Mouse (Mus musculus) stomach, embryonic 14.5 days (tissue): ENCODE data around the gene 6030445D17Rik. TPM values are rescaled to one million over a fixed set of nuclear protein-coding genes. Genes with fewer than 3 reads are reported as not detected.

Experiments
- ATAC-seq: fragments of 200-750 bp; cut with Nextera tagmentation; 2 replicates; pipeline ENCODE4 v1.8.0; 2017; ENCODE audit warnings: low read depth, moderate TSS enrichment; ENCODE audit not compliant: insufficient number of reproducible peaks, insufficient read depth, low FRiP score
- H3K27ac ChIP-seq: fragments of 300-500 bp; sonication (generic); 2 replicates; pipeline ENCODE4 v1.5.1; 2014; ENCODE audit warnings: mild to moderate bottlenecking, low read length, moderate library complexity, mixed read lengths
- H3K27me3 ChIP-seq: fragments of 300-500 bp; sonication (generic); 2 replicates; pipeline ENCODE4 v1.6.1; 2014; ENCODE audit warnings: low read length, control low read depth, mixed read lengths; ENCODE audit not compliant: control insufficient read depth, insufficient read depth
- H3K36me3 ChIP-seq: fragments of 300-500 bp; sonication (generic); 2 replicates; pipeline ENCODE4 v1.6.1; 2014; ENCODE audit warnings: mild to moderate bottlenecking, control low read depth, low read length, moderate library complexity, mixed read lengths; ENCODE audit not compliant: control insufficient read depth, insufficient read depth
- H3K4me1 ChIP-seq: fragments of 300-500 bp; sonication (generic); 2 replicates; pipeline ENCODE4 v1.6.1; 2014; ENCODE audit warnings: low read length, control low read depth, mixed read lengths; ENCODE audit not compliant: control insufficient read depth, insufficient read depth
- H3K4me2 ChIP-seq: fragments of 300-500 bp; sonication (generic); replicated peaks from 2 replicates; pipeline ENCODE4 v1.6.1; 2014; ENCODE audit warnings: low read depth, low read length, control low read depth
- H3K4me3 ChIP-seq: fragments of 300-500 bp; sonication (generic); 2 replicates; pipeline ENCODE4 v1.5.1; 2014; ENCODE audit warnings: low read depth, low read length, control low read depth
- H3K9ac ChIP-seq: fragments of 300-500 bp; sonication (generic); replicated peaks from 2 replicates; pipeline ENCODE4 v1.6.1; 2014; ENCODE audit warnings: low read depth, mild to moderate bottlenecking, control low read depth, low read length, moderate library complexity, mixed read lengths
- H3K9me3 ChIP-seq: fragments of 300-500 bp; sonication (generic); 2 replicates; pipeline ENCODE4 v1.6.1; 2016; ENCODE audit warnings: low read depth, low read length, control low read depth; ENCODE audit not compliant: control insufficient read depth
- WGBS: fragments of 180-500 bp; shearing (Covaris S2); extraction: QIAGEN DNeasy Blood & Tissue Kit; methylation state at CpG from one replicate; pipeline ENCODE4 v1.1.7; 2014; 5-methylcytosine and 5-hydroxymethylcytosine counted together
- polyA plus RNA-seq: library from polyadenylated mRNA; unstranded; fragments of >200 nt; fragmentation: Nextera tagmentation; extraction: Ambion mirVana; gene quantifications from 2 replicates; pipeline ENCODE4 v1.2.1, GENCODE M21; 2014

The 6030445D17Rik gene
- polyA plus RNA-seq = 0.46 and 0.48 TPM in 2 replicates

DNA sequence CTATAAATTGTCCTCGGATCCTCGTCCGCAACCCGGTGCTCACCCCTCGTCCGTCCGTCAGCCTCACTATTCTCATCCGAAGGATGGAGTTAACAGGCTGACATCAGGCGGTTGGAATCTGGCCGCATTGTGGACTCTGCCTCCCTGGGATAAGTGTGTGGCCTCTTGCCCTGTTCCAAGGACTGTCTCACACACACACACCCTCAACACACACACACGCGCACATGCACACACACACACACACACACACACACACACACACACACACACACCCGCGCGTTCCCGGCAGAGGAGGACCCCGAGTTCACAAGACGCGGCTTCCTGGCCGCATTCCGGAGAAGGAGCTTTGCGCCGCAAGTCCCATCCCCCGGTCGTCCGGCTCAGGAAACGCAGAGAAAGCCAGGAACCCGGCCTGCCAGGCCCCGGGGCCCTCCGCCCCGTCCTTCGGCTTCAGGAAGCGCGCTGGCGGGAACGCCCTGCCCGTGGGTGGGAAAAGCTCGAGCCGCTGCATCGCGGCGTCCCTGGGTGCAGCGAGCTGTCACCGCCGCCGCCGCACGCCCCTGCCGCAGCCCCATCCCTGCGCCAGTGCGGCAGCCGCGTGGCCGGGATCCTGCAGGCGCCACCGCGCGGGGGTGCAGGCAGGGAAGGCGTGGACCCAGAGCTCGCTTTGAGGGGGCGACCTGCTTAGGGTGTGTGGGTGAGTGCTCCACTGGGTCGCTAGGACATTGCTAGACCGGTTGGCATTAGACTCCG is at the start of gene 6030445D17Rik:
TSS of gene 6030445D17Rik (plus strand) at position 165 of the 753 bp plus-strand sequence.
- Histone ChIP-seq H3K27ac (peak within 1 kb of the TSS; percentile 72; the same call in 1 of the 2 replicates), H3K36me3 (no peaks in the 10 kb centered on the region), H3K9ac (peak within 1 kb of the TSS; percentile 58), H3K9me3 (no peaks in the 10 kb centered on the region), H3K4me2 (peak within 1 kb of the TSS; percentile 97), H3K27me3 (0 out of 2 replicates have a peak, but pooled peaks cover 3% of the 10 kb centered on the region), H3K4me3 (peak within 1 kb of the TSS; percentile 64), H3K4me1 (peaks cover 7% of the 10 kb centered on the region; the same call in 1 of the 2 replicates)
- peak; percentile 77 for ATAC-seq
- WGBS = under 1% methylated on average over 64 of the region's 64 CpGs

- Histone ChIP-seq H3K4me3 (no peak overlapping the region), H3K9me3 (no peaks in the 10 kb centered on the region), H3K4me2 (no peak overlapping the region), H3K9ac (no peak overlapping the region), H3K4me1 (no peaks in the 10 kb centered on the region), H3K27ac (no peak overlapping the region), H3K27me3 (no peaks in the 10 kb centered on the region), H3K36me3 (no peaks in the 10 kb centered on the region)
- ATAC-seq = no peak
- 82% methylated on average over 9 of the region's 9 CpGs for WGBS
Observed at GRCm38 (mm10) chr4:136415477-136415876, 46.6 kb upstream of the 6030445D17Rik start.

GRCm38 (mm10) chr4:136418962-136419361 is 43.1 kb upstream of the 6030445D17Rik start:
- Histone ChIP-seq H3K27ac (no peak overlapping the region), H3K27me3 (0 out of 2 replicates have a peak, but pooled peaks cover 7% of the 10 kb centered on the region), H3K4me3 (no peak overlapping the region), H3K36me3 (no peaks in the 10 kb centered on the region), H3K4me1 (peaks cover 1% of the 10 kb centered on the region; the same call in 1 of the 2 replicates), H3K9me3 (no peaks in the 10 kb centered on the region), H3K4me2 (no peak overlapping the region), H3K9ac (no peak overlapping the region)
- WGBS = 18% methylated on average over 11 of the region's 11 CpGs
- no peak for ATAC-seq

DNA sequence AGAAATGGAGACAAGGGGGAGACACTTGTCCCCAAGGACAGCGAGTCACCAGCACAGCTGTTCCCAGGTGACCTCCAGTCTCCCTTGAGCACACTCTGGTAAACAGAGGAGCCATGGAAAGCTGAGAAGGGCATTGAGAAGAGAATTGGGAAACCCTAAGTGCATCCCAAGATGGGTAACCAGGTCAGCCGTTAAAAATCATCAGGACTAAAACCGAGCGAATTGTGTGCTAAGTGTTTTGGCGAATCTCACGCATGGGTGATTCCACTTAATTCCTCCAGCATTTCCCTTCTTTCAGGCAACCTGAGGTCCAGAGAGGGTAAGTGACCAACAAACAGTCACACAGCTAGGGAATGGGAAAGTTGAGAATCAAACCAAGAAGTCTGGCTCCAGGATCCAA is 42.7 kb upstream of the 6030445D17Rik start:
- Histone ChIP-seq H3K9ac (no peak overlapping the region), H3K9me3 (no peaks in the 10 kb centered on the region), H3K4me3 (no peak overlapping the region), H3K4me2 (no peak overlapping the region), H3K27me3 (0 out of 2 replicates have a peak, but pooled peaks cover 8% of the 10 kb centered on the region), H3K36me3 (no peaks in the 10 kb centered on the region), H3K4me1 (peaks cover 6% of the 10 kb centered on the region), H3K27ac (no peak overlapping the region)
- 67% methylated on average over 6 of the region's 6 CpGs for WGBS
- ATAC-seq = no peak

- ATAC-seq = no peak
- 0 out of 2 replicates have a peak within 1 kb of the TSS, but pooled peaks have one; percentile 38 for H3K9ac ChIP-seq
- no peak within 1 kb of the TSS for H3K27ac ChIP-seq
- peak within 1 kb of the TSS; percentile 49 for H3K4me3 ChIP-seq
- H3K36me3 ChIP-seq = no peaks in the 10 kb centered on the region
- 0 out of 2 replicates have a peak, but pooled peaks cover 11% of the 10 kb centered on the region for H3K27me3 ChIP-seq
- peak within 1 kb of the TSS; percentile 99 for H3K4me2 ChIP-seq
- H3K9me3 ChIP-seq = no peaks in the 10 kb centered on the region
- WGBS = 65% methylated on average over 9 of the region's 9 CpGs
- peaks cover 9% of the 10 kb centered on the region for H3K4me1 ChIP-seq
Observed at GRCm38 (mm10) chr4:136423224-136423623, 38.8 kb upstream of the 6030445D17Rik start, which contains the start of gene Htr1d. Htr1d (plus strand) TSS chr4:136423524.

GRCm38 (mm10) chr4:136424120-136424999 is 37.7 kb upstream of the 6030445D17Rik start:
- Histone ChIP-seq H3K4me3 (peak overlapping the region; percentile 49), H3K9ac (peak overlapping the region; percentile 38; the same call in 1 of the 2 replicates), H3K36me3 (no peaks in the 10 kb centered on the region), H3K4me2 (peak overlapping the region; percentile 99), H3K4me1 (peaks cover 9% of the 10 kb centered on the region), H3K9me3 (no peaks in the 10 kb centered on the region), H3K27me3 (0 out of 2 replicates have a peak, but pooled peaks cover 11% of the 10 kb centered on the region), H3K27ac (no peak overlapping the region)
- under 1% methylated on average over 67 of the region's 70 CpGs for WGBS
- peak; percentile 39; the same call in 1 of the 2 replicates for ATAC-seq

GRCm38 (mm10) chr4:136425000-136425288 is 37.1 kb upstream of the 6030445D17Rik start:
- Histone ChIP-seq H3K36me3 (no peaks in the 10 kb centered on the region), H3K4me1 (peaks cover 9% of the 10 kb centered on the region), H3K27ac (no peak overlapping the region), H3K9ac (0 out of 2 replicates have a peak overlapping the region, but pooled peaks have one; percentile 38), H3K4me2 (peak overlapping the region; percentile 99), H3K9me3 (no peaks in the 10 kb centered on the region), H3K27me3 (0 out of 2 replicates have a peak, but pooled peaks cover 11% of the 10 kb centered on the region), H3K4me3 (peak overlapping the region; percentile 49)
- ATAC-seq = no peak
- WGBS = 4% methylated on average over 15 of the region's 15 CpGs
